Mouse (Mus musculus) spleen, adult 2 months (tissue): ENCODE measurements around the gene Morn5.

Experiments used
- CTCF ChIP-seq: fragments of 200-500 bp; IDR thresholded peaks from 2 replicates; pipeline ENCODE4 v1.5.1; 2011; ENCODE audit warnings: mild to moderate bottlenecking, inconsistent platforms; ENCODE audit not compliant: insufficient read depth, insufficient read length, insufficient replicate concordance; ENCODE audit errors: extremely low read depth
- POLR2A ChIP-seq: fragments of 200-500 bp; IDR thresholded peaks from 2 replicates; pipeline ENCODE4 v1.6.1; 2011; ENCODE audit warnings: low read depth, low read length, inconsistent platforms

DNA sequence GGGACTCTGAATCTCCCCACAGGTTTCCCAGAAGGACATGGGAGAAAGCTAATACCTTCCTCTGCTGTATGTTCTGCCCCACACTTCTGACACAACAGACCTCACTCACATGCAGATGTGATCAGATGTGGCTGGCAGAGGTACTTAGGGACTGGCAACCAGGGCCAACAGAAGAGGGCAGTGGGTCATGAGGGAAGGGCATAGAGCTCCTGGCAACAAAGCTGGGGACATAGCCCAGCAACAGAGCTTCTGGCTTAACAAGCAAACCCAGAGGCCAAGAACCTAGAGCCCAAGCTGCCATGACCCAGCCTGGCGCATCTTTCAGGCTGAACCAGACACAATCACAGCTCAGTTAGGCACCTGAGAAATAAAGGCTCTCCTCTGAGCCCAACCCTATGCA is 35.8 kb downstream of the Morn5 start:
- no peak for TF ChIP-seq POLR2A
- TF ChIP-seq CTCF, result no peak
